17 mouse cellular contexts compared by ENCODE assay signal in the genomic region with DNA sequence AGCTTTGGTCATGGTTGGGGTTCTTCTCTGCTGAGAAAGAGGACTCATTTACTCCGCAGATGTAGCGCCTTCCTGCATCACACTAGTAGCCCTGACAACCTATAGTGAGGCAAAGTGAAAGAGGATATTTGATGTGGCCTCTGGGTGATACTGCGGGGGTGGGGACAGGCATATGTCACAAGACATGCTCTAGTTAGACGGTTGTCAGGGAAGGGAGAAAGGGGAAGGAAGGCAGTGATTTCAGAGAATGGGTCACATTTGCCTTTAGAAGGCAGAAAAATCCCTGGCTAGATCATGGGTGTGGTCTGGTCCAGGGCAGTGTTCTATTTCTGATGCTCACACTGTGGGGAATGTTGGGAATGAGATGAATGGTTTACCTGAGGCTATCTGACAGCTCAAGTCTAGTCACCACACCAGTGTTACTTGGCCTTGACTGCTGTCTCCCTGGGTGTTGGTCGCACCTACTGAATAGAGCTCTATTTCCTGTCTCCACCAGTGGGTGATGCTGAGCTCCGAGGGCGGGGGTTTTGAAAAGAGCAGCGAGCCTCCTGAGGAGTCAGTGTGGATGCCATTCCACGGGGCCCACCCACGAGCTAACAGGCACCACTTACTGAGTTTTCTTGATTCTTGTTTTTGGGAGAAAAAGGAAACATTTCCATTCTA. TPM values are rescaled to one million over a fixed set of nuclear protein-coding genes. Genes with fewer than 3 reads are reported as not detected.
DNase-seq lines count a peak whose midpoint lies in the region; ATAC-seq and TF ChIP-seq lines count a peak whose summit lies in the region.
"Had no signal": no experiment of that assay in that cellular context is flagged by ENCODE, and none has a peak within 500 bp of the region (broad histone marks: within the 10 kb centered on the region; RNA-seq: fewer than 3 reads in every experiment).

No protein-coding gene starts in this region.

- no peak overlapping the region for H3K9ac ChIP-seq in kidney, embryonic 14.5 days (ENCODE audit: low read depth, low read length)
- H3K9ac ChIP-seq in CH12.LX (ENCODE audit: insufficient read depth, low read depth), result peak overlapping the region; percentile 91; the same call in 1 of the 2 replicates
- H3K9ac ChIP-seq: limb, embryonic 13.5 days; stomach, embryonic 15.5 days had no signal

- peaks cover 23% of the 10 kb centered on the region for H3K4me1 ChIP-seq in kidney, embryonic 14.5 days (ENCODE audit: control insufficient read depth, insufficient read depth, low read length)
- peaks cover 33 to 56% of the 10 kb centered on the region in 2 experiments for H3K4me1 ChIP-seq in CH12.LX (ENCODE audit: control insufficient read depth in 1 of 2, insufficient read depth in 2 of 2)
- H3K4me1 ChIP-seq in spleen, adult 2 months (ENCODE audit: control insufficient read depth, insufficient read depth, insufficient read length), result peaks cover 22% of the 10 kb centered on the region
- H3K4me1 ChIP-seq in limb, embryonic 10.5 days, result peaks cover 53% of the 10 kb centered on the region
- H3K4me1 ChIP-seq in hindbrain, embryonic 10.5 days (replicated peaks), result peaks cover 45% of the 10 kb centered on the region

- H3K27ac ChIP-seq in kidney, embryonic 14.5 days (ENCODE audit: low read depth, low read length), result no peak overlapping the region
- peak overlapping the region; percentile 78 for H3K27ac ChIP-seq in CH12.LX (ENCODE audit: insufficient read depth, low read depth)
- H3K27ac ChIP-seq in spleen, adult 2 months (ENCODE audit: insufficient read depth, low read length), result peak overlapping the region; percentile 90
- no peak overlapping the region for H3K27ac ChIP-seq in limb, embryonic 10.5 days
- no peak overlapping the region for H3K27ac ChIP-seq in hindbrain, embryonic 10.5 days
- H3K27ac ChIP-seq: limb, embryonic 13.5 days; midbrain, embryonic 10.5 days; stomach, embryonic 15.5 days had no signal

- peak; percentile 63 for TF ChIP-seq POLR2A in CH12.LX (IDR thresholded peaks at IDR 0.05; ENCODE audit: low read depth, low read length)
- 0 out of 2 replicates have a peak, but pooled peaks have one; percentile 7 for TF ChIP-seq POLR2A in spleen, adult 2 months (IDR thresholded peaks at IDR 0.05; ENCODE audit: low read depth, low read length)

- H3K27me3 ChIP-seq in kidney, embryonic 14.5 days (ENCODE audit: control insufficient read depth, insufficient read depth, low read length), result no peaks in the 10 kb centered on the region
- H3K27me3 ChIP-seq in CH12.LX (replicated peaks), result no peaks in the 10 kb centered on the region
- H3K27me3 ChIP-seq in spleen, adult 2 months (ENCODE audit: control insufficient read depth, insufficient read depth, low read length), result no peaks in the 10 kb centered on the region
- peaks cover 52% of the 10 kb centered on the region for H3K27me3 ChIP-seq in limb, embryonic 10.5 days (ENCODE audit: low read depth, poor library complexity, severe bottlenecking)
- H3K27me3 ChIP-seq in hindbrain, embryonic 10.5 days (ENCODE audit: insufficient read depth, poor library complexity, severe bottlenecking), result peaks cover 75% of the 10 kb centered on the region

- TF ChIP-seq EP300 in CH12.LX (IDR thresholded peaks at IDR 0.05; ENCODE audit: low read length), result 0 out of 2 replicates have a peak, but pooled peaks have one; percentile 19

- 62% methylated on average over 10 of the region's 10 CpGs for WGBS in kidney, embryonic 14.5 days
- WGBS in spleen, adult 2 months, result 27% methylated on average over 10 of the region's 10 CpGs
- 72% methylated on average over 10 of the region's 10 CpGs for WGBS in limb, embryonic 10.5 days
- 78% methylated on average over 10 of the region's 10 CpGs for WGBS in hindbrain, embryonic 10.5 days

- TF ChIP-seq CTCF in CH12.LX (conservative IDR thresholded peaks at IDR 0.05 in 1 of 2, IDR thresholded peaks at IDR 0.05 in 1 of 2; ENCODE audit: low read depth in 2 of 2, low read length in 2 of 2), result peak in 1 of 2 experiments; percentile 49; a peak in 2 of 4 replicates
- TF ChIP-seq CTCF in spleen, adult 2 months (IDR thresholded peaks at IDR 0.05; ENCODE audit: extremely low read depth, insufficient read depth, insufficient read length, insufficient replicate concordance), result peak; percentile 21; the same call in 1 of the 2 replicates

- DNase-seq in kidney, postnatal 4 days, result no peak
- peak; percentile 93 for DNase-seq in CH12.LX (ENCODE audit: extremely low read depth)
- DNase-seq in lung, postnatal 14 days, result peak; percentile 37
- peak; percentile 82 to 93 for DNase-seq in spleen, adult 2 months (ENCODE audit: low read depth in 1 of 2, low spot score in 2 of 2)
- no peak for DNase-seq in limb, embryonic 10.5 days (ENCODE audit: low spot score)
- DNase-seq in hindbrain, embryonic 10.5 days (ENCODE audit: low spot score), result no peak
- DNase-seq in left cerebral cortex, adult 11 months (ENCODE audit: low spot score), result no peak
- DNase-seq: adrenal gland, adult 8-10 months; cerebellum, postnatal 36 days; gastrocnemius, postnatal 10 days; heart, postnatal 10 days; kidney, postnatal 25 days had no signal

- dilution Hi-C loops in CH12.LX (cut with MboI; ENCODE audit: extremely low pct_ligation_motif_present, extremely low pct_unique_long_range_greater_than_20kb, low sequenced_read_pairs), result no loop called here

- no peak overlapping the region for H3K4me2 ChIP-seq in kidney, embryonic 14.5 days (replicated peaks; ENCODE audit: low read depth, low read length)
- H3K4me2 ChIP-seq in CH12.LX (ENCODE audit: insufficient read depth, low read depth, poor library complexity, severe bottlenecking), result peak overlapping the region; percentile 89
- H3K4me2 ChIP-seq: limb, embryonic 13.5 days; stomach, embryonic 15.5 days had no signal

- peaks cover 85% of the 10 kb centered on the region for H3K79me2 ChIP-seq in CH12.LX (replicated peaks; ENCODE audit: control insufficient read depth, extremely low read depth, insufficient read depth, poor library complexity, severe bottlenecking)

- no peaks in the 10 kb centered on the region for H3K9me3 ChIP-seq in kidney, embryonic 14.5 days (ENCODE audit: control insufficient read depth, low read length)
- no peaks in the 10 kb centered on the region for H3K9me3 ChIP-seq in CH12.LX (replicated peaks; ENCODE audit: low read length)
- H3K9me3 ChIP-seq in limb, embryonic 10.5 days (replicated peaks), result no peaks in the 10 kb centered on the region
- H3K9me3 ChIP-seq in hindbrain, embryonic 10.5 days, result no peaks in the 10 kb centered on the region
- H3K9me3 ChIP-seq: limb, embryonic 13.5 days; midbrain, embryonic 10.5 days; stomach, embryonic 15.5 days had no signal

- 0 out of 2 replicates have a peak, but pooled peaks have one; percentile 24 for ATAC-seq in kidney, embryonic 14.5 days (ENCODE audit: low FRiP score, low TSS enrichment)

- in situ Hi-C loops in CH12.LX (cut with MboI; ENCODE audit: low pct_ligation_motif_present, low pct_unique_long_range_greater_than_20kb, low sequenced_read_pairs), result loop anchor here (5.0 kb wide), 1 partner anchor 37 kb away; no protein-coding TSS in a partner anchor

- TF ChIP-seq RAD21 in CH12.LX (IDR thresholded peaks at IDR 0.05; ENCODE audit: low read depth, low read length), result peak; percentile 7

- no peak overlapping the region for H3K4me3 ChIP-seq in kidney, embryonic 14.5 days (ENCODE audit: low read length)
- H3K4me3 ChIP-seq in CH12.LX (replicated peaks in 1 of 3; ENCODE audit: low read depth in 2 of 3, low read length in 2 of 3, poor library complexity in 1 of 3), result peak overlapping the region; percentile 74 to 98 (median 96)
- peak overlapping the region; percentile 16 for H3K4me3 ChIP-seq in spleen, adult 2 months (ENCODE audit: extremely low read depth, insufficient read depth, insufficient read length)
- H3K4me3 ChIP-seq in limb, embryonic 10.5 days, result no peak overlapping the region
- H3K4me3 ChIP-seq in hindbrain, embryonic 10.5 days, result no peak overlapping the region
- H3K4me3 ChIP-seq: erythroblast, embryonic 14.5 days; limb, embryonic 13.5 days; midbrain, embryonic 10.5 days; stomach, embryonic 15.5 days had no signal

- no peaks in the 10 kb centered on the region for H3K36me3 ChIP-seq in kidney, embryonic 14.5 days (ENCODE audit: control insufficient read depth, insufficient read depth, low read length)
- H3K36me3 ChIP-seq in CH12.LX (replicated peaks in 1 of 2; ENCODE audit: control insufficient read depth in 1 of 2, insufficient read depth in 1 of 2, low read length in 1 of 2), result peaks cover 47 to 69% of the 10 kb centered on the region in 2 experiments
- peaks cover 3% of the 10 kb centered on the region; the same call in 1 of the 2 replicates for H3K36me3 ChIP-seq in spleen, adult 2 months (ENCODE audit: control insufficient read depth, insufficient read depth, low read length)
- H3K36me3 ChIP-seq in limb, embryonic 10.5 days, result no peaks in the 10 kb centered on the region
- no peaks in the 10 kb centered on the region for H3K36me3 ChIP-seq in hindbrain, embryonic 10.5 days
- H3K36me3 ChIP-seq: limb, embryonic 13.5 days; midbrain, embryonic 10.5 days; stomach, embryonic 15.5 days had no signal

TF ChIP-seq in CH12.LX, 34 proteins besides CTCF, POLR2A, EP300 and RAD21 (continues in another document):
- TF ChIP-seq BHLHE40 (IDR thresholded peaks at IDR 0.05; ENCODE audit: low read depth, low read length) (peak; percentile 82), MYC (IDR thresholded peaks at IDR 0.05; ENCODE audit: low read depth, low read length) (no peak; the same call in 1 of the 2 replicates), CHD1 (IDR thresholded peaks at IDR 0.05; ENCODE audit: low read depth, low read length) (0 out of 2 replicates have a peak, but pooled peaks have one; percentile 31), RCOR1 (conservative IDR thresholded peaks at IDR 0.05; ENCODE audit: low read depth, low read length) (0 out of 2 replicates have a peak, but pooled peaks have one; percentile 47), ELF1 (IDR thresholded peaks at IDR 0.05; ENCODE audit: low read depth, low read length) (0 out of 2 replicates have a peak, but pooled peaks have one; percentile 3), MXI1 (IDR thresholded peaks at IDR 0.05; ENCODE audit: low read depth, low read length) (peak; percentile 76), TBP (conservative IDR thresholded peaks at IDR 0.05; ENCODE audit: low read depth, low read length) (peak; percentile 52; the same call in 1 of the 2 replicates), SIN3A (IDR thresholded peaks at IDR 0.05; ENCODE audit: low read length) (peak; percentile 87), ZKSCAN1 (IDR thresholded peaks at IDR 0.05; ENCODE audit: borderline replicate concordance, low read depth, low read length) (no peak), KAT2A (IDR thresholded peaks at IDR 0.05; ENCODE audit: insufficient replicate concordance, low read length) (no peak)

RNA-seq across cellular contexts. Expression of a gene that starts 4.5 kb away (rescaled TPM):
- 26.8 and 34.6 TPM in 2 replicates for polyA plus RNA-seq in kidney, embryonic 14.5 days (2014; fragmentation: Nextera tagmentation; extraction: Ambion mirVana)
- total RNA-seq in CH12.LX (2012; rRNA removed) (103 and 129 TPM in 2 replicates), CH12.LX (2014; rRNA removed) (298 and 307 TPM in 2 replicates)
- polyA plus RNA-seq in CH12.LX (2012; ENCODE audit: insufficient read length, low read depth), result 106 and 109 TPM in 2 replicates
- 38.3 and 58.4 TPM in 2 replicates for polyA plus RNA-seq in spleen, adult 2 months (2012; rRNA removed)
- 4.2 and 5.0 TPM in 2 replicates for polyA plus RNA-seq in limb, embryonic 10.5 days (2016; fragmentation: Nextera tagmentation; extraction: Ambion mirVana)
- polyA plus RNA-seq in hindbrain, embryonic 10.5 days (2016; fragmentation: Nextera tagmentation; extraction: Ambion mirVana), result 4.0 and 5.4 TPM in 2 replicates
- polyA plus RNA-seq: erythroblast, embryonic 14.5 days had no signal

Comparison
In these comparisons a context has a peak if more than half of its experiments do, and no peak if none do; other contexts are left out.
1. H3K27ac ChIP-seq: peak in CH12.LX (single experiment) and spleen, adult 2 months (single experiment); none in kidney, embryonic 14.5 days (single experiment), limb, embryonic 10.5 days (single experiment) and hindbrain, embryonic 10.5 days (single experiment).
2. H3K4me3 ChIP-seq: peak in CH12.LX (3 of 3) and spleen, adult 2 months (single experiment); none in kidney, embryonic 14.5 days (single experiment), limb, embryonic 10.5 days (single experiment) and hindbrain, embryonic 10.5 days (single experiment).
3. DNase-seq: peak in CH12.LX (single experiment), lung, postnatal 14 days (single experiment) and spleen, adult 2 months (2 of 2); none in kidney, postnatal 4 days (0 of 2), limb, embryonic 10.5 days (single experiment), hindbrain, embryonic 10.5 days (single experiment) and left cerebral cortex, adult 11 months (single experiment).